Mouse (Mus musculus): ENCODE data around the gene Gm4064. TPM values are rescaled to one million over a fixed set of nuclear protein-coding genes. Genes with fewer than 3 reads are reported as not detected.
"Not testable (repeated sequence)": the region's sequence is repeated elsewhere in the genome, so short reads cannot be mapped to it uniquely, and the experiment has no call there.

Gene Gm4064
- not detected for total RNA-seq (2021)
- long read RNA-seq, experiment 1 = 0 reads
- long read RNA-seq, experiment 2 = 0 reads

DNA sequence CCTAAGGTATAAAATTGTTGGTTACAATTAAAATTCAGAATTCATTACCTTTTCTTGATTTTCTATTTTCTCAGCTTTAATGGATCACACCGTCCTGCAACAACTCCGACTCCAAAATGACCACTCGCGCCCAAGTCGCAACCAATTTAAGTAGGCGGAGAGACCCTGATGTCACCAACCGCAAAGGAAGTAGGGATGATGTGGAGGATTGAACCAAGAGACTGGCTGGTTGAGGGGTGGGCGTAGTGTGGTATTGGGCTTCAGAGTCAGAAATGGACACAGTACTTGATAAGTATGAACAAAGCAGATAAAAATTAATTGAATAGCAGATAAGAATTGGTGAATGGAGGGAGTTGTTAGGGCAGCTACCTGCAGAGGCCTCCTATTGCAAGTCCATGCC lies at the start of gene Gm4064:
TSS of gene Gm4064 (minus strand) at position 101 of the 400 bp plus-strand sequence.
- not testable (repeated sequence) for H3K27ac ChIP-seq

DNA sequence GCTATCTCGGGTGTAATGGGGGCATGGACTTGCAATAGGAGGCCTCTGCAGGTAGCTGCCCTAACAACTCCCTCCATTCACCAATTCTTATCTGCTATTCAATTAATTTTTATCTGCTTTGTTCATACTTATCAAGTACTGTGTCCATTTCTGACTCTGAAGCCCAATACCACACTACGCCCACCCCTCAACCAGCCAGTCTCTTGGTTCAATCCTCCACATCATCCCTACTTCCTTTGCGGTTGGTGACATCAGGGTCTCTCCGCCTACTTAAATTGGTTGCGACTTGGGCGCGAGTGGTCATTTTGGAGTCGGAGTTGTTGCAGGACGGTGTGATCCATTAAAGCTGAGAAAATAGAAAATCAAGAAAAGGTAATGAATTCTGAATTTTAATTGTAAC lies 34.4 kb upstream of the Gm4064 start, which contains the start of the genes Rbmy and Gm10256:
TSS of gene Rbmy (plus strand) at position 301 of the 400 bp plus-strand sequence.
TSS of gene Gm10256 (plus strand) at position 320 of the 400 bp plus-strand sequence.
- not testable (repeated sequence) for H3K27ac ChIP-seq; H3K4me3 ChIP-seq; DNase-seq (ENCODE audit: low spot score in 2 of 2)

More for the DNA sequence above, at the start of gene Gm4064:
- not testable (repeated sequence) for DNase-seq (ENCODE audit: low spot score in 2 of 2); H3K4me3 ChIP-seq

Other genes with a start within 250 kb of the Gm4064 start
- not detected for gene H2al2c, start 197.1 kb downstream of the Gm4064 start, total RNA-seq (2021)
- not detected for gene Sry, start 132.5 kb downstream of the Gm4064 start, total RNA-seq (2021)
- not detected for gene H2al2b, start 75.5 kb downstream of the Gm4064 start, total RNA-seq (2021)
- gene Rbmy, start 34.5 kb upstream of the Gm4064 start, total RNA-seq (2021) = not detected
- not detected for gene Gm10256, start 34.5 kb upstream of the Gm4064 start, total RNA-seq (2021)
- gene Gm10352, start 104.8 kb upstream of the Gm4064 start, total RNA-seq (2021) = not detected
- gene Gm29289, start 136.4 kb upstream of the Gm4064 start, total RNA-seq (2021) = not detected

Measured in layer of hippocampus, adult 2 months (tissue).